Mouse (Mus musculus) gastrocnemius, postnatal 10 days (tissue): ENCODE data around the gene Atxn1. TPM values are rescaled to one million over a fixed set of nuclear protein-coding genes. Genes with fewer than 3 reads are reported as not detected.

ENCODE experiments used
- DNase-seq: peaks from one replicate; pipeline ENCODE4 v3.0.0; 2021; ENCODE audit warnings: mixed read lengths
- total RNA-seq, 2 experiments: library from RNA; stranded (reverse); gene quantifications; 2 replicates each; pipeline ENCODE4 v1.2.3; 2021

The Atxn1 gene
- total RNA-seq, 2 experiments from 2014 or later: 27.7 to 33.5 TPM

- no peak for DNase-seq
Observed at GRCm38 (mm10) chr13:45769757-45770156, 195.1 kb downstream of the Atxn1 start.

- DNase-seq: no peak
Observed at GRCm38 (mm10) chr13:45768250-45768649, 196.6 kb downstream of the Atxn1 start.

- DNase-seq: no peak
Observed at GRCm38 (mm10) chr13:45764354-45764753, 200.5 kb downstream of the Atxn1 start.

- peak; percentile 57 for DNase-seq
Observed at GRCm38 (mm10) chr13:45762278-45762677, 202.5 kb downstream of the Atxn1 start.

- DNase-seq: no peak
Observed at GRCm38 (mm10) chr13:45754483-45754882, 210.3 kb downstream of the Atxn1 start.

- DNase-seq: no peak
Observed at GRCm38 (mm10) chr13:45752498-45752897, 212.3 kb downstream of the Atxn1 start.

- no peak for DNase-seq
Observed at GRCm38 (mm10) chr13:45751231-45751630, 213.6 kb downstream of the Atxn1 start.

- DNase-seq: no peak
Observed at GRCm38 (mm10) chr13:45750627-45751026, 214.2 kb downstream of the Atxn1 start.

- no peak for DNase-seq
Observed at GRCm38 (mm10) chr13:45749937-45750336, 214.9 kb downstream of the Atxn1 start.

- DNase-seq: no peak
Observed at GRCm38 (mm10) chr13:45749222-45749621, 215.6 kb downstream of the Atxn1 start.

- DNase-seq: no peak
Observed at GRCm38 (mm10) chr13:45748691-45749090, 216.1 kb downstream of the Atxn1 start.

- DNase-seq: no peak
Observed at GRCm38 (mm10) chr13:45745851-45746773, 218.7 kb downstream of the Atxn1 start.

GRCm38 (mm10) chr13:45744803-45745432 lies 219.9 kb downstream of the Atxn1 start:
- DNase-seq: no peak

GRCm38 (mm10) chr13:45743848-45744247 lies 221.0 kb downstream of the Atxn1 start:
- DNase-seq: no peak

- DNase-seq: no peak
Observed at GRCm38 (mm10) chr13:45740369-45740768, 224.4 kb downstream of the Atxn1 start.

- no peak for DNase-seq
Observed at GRCm38 (mm10) chr13:45736241-45736640, 228.6 kb downstream of the Atxn1 start.

GRCm38 (mm10) chr13:45735802-45736201 lies 229.0 kb downstream of the Atxn1 start:
- no peak for DNase-seq

- DNase-seq: no peak
Observed at GRCm38 (mm10) chr13:45734531-45734930, 230.3 kb downstream of the Atxn1 start.

GRCm38 (mm10) chr13:45732590-45732989 lies 232.2 kb downstream of the Atxn1 start:
- no peak for DNase-seq

GRCm38 (mm10) chr13:45726917-45727316 lies 237.9 kb downstream of the Atxn1 start:
- DNase-seq: no peak

GRCm38 (mm10) chr13:45726181-45726580 lies 238.6 kb downstream of the Atxn1 start:
- no peak for DNase-seq

- no peak for DNase-seq
Observed at GRCm38 (mm10) chr13:45724507-45725259, 240.1 kb downstream of the Atxn1 start.

- no peak for DNase-seq
Observed at GRCm38 (mm10) chr13:45722885-45723284, 241.9 kb downstream of the Atxn1 start.
